Mouse (Mus musculus) liver, embryonic 14.5 days (tissue): ENCODE measurements around the gene Olfm2.

ENCODE experiments used
- CTCF ChIP-seq: IDR thresholded peaks from 2 replicates; pipeline ENCODE4 v1.5.1; 2016; ENCODE audit warnings: antibody characterized with exemption, low read depth, control low read depth
- EP300 ChIP-seq: IDR thresholded peaks from 2 replicates; pipeline ENCODE4 v1.6.1; 2016; ENCODE audit warnings: antibody characterized with exemption, low read depth

- TF ChIP-seq CTCF = no peak
- no peak for TF ChIP-seq EP300
Measured at GRCm38 (mm10) chr9:20726134-20726858, 19.9 kb downstream of the Olfm2 start.
